Mouse (Mus musculus) midbrain, postnatal 0 days (tissue): ENCODE results near the gene Xbp1. TPM values are rescaled to one million over a fixed set of nuclear protein-coding genes. Genes with fewer than 3 reads are reported as not detected.
A peak's percentile ranks its signal among the peaks of the same experiment; 100 is the strongest.
"Not testable (repeated sequence)": the region's sequence is repeated elsewhere in the genome, so short reads cannot be mapped to it uniquely, and the experiment has no call there.

Source experiments
- ATAC-seq: fragments of 200-750 bp; cut with Nextera tagmentation; 2 replicates; pipeline ENCODE4 v1.8.0; 2017; ENCODE audit warnings: moderate number of reproducible peaks, mild to moderate bottlenecking, moderate TSS enrichment, moderate library complexity; ENCODE audit not compliant: low FRiP score
- DNase-seq: peaks from one replicate; pipeline ENCODE4 v3.0.0-alpha.2; 2015; ENCODE audit warnings: low spot score
- H3K27ac ChIP-seq: fragments of 300-500 bp; sonication (generic); 2 replicates; pipeline ENCODE4 v1.5.1; 2014; ENCODE audit warnings: low read depth, mild to moderate bottlenecking, low read length, mixed read lengths
- H3K27me3 ChIP-seq: fragments of 300-500 bp; sonication (generic); 2 replicates; pipeline ENCODE4 v1.6.1; 2014; ENCODE audit warnings: low read length, control low read depth, mixed read lengths; ENCODE audit not compliant: insufficient read depth
- H3K36me3 ChIP-seq: fragments of 300-500 bp; sonication (generic); 2 replicates; pipeline ENCODE4 v1.6.1; 2014; ENCODE audit warnings: low read length, control low read depth, mixed read lengths; ENCODE audit not compliant: insufficient read depth
- H3K4me1 ChIP-seq: fragments of 300-500 bp; sonication (generic); 2 replicates; pipeline ENCODE4 v1.6.1; 2014; ENCODE audit warnings: mild to moderate bottlenecking, control low read depth, antibody characterized with exemption, low read length, mixed read lengths; ENCODE audit not compliant: insufficient read depth
- H3K4me2 ChIP-seq: fragments of 300-500 bp; sonication (generic); 2 replicates; pipeline ENCODE4 v1.6.1; 2014; ENCODE audit warnings: low read depth, mild to moderate bottlenecking, low read length, mixed read lengths; ENCODE audit not compliant: poor library complexity, severe bottlenecking
- H3K4me3 ChIP-seq: fragments of 300-500 bp; sonication (generic); 2 replicates; pipeline ENCODE4 v1.5.1; 2014; ENCODE audit warnings: low read depth, mild to moderate bottlenecking, low read length, moderate library complexity
- H3K9ac ChIP-seq: fragments of 300-500 bp; sonication (generic); replicated peaks from 2 replicates; pipeline ENCODE4 v1.6.1; 2014; ENCODE audit warnings: mild to moderate bottlenecking, low read length, moderate library complexity, mixed read lengths; ENCODE audit not compliant: poor library complexity, severe bottlenecking
- H3K9me3 ChIP-seq: fragments of 300-500 bp; sonication (generic); 2 replicates; pipeline ENCODE4 v1.6.1; 2016; ENCODE audit warnings: low read length, control low read depth
- CTCF ChIP-seq: IDR thresholded peaks from 2 replicates; pipeline ENCODE4 v1.5.1; 2016; ENCODE audit warnings: antibody characterized with exemption, mild to moderate bottlenecking
- WGBS: fragments of 180-500 bp; shearing (Covaris S2); extraction: QIAGEN DNeasy Blood & Tissue Kit; methylation state at CpG from one replicate; pipeline ENCODE4 v1.1.7; 2014; 5-methylcytosine and 5-hydroxymethylcytosine counted together
- polyA plus RNA-seq: library from polyadenylated mRNA; unstranded; fragments of >200 nt; fragmentation: Nextera tagmentation; extraction: Ambion mirVana; gene quantifications from 2 replicates; pipeline ENCODE4 v1.2.1, GENCODE M21; 2015
- total RNA-seq: library from RNA; depleted of rRNA; stranded (reverse); fragments of >200 nt; gene quantifications from 2 replicates; pipeline ENCODE4 v1.2.3, GENCODE M21; 2014; rRNA removed

The Xbp1 gene
- 120 and 124 TPM in 2 replicates for total RNA-seq
- 89.5 and 97.4 TPM in 2 replicates for polyA plus RNA-seq

DNA sequence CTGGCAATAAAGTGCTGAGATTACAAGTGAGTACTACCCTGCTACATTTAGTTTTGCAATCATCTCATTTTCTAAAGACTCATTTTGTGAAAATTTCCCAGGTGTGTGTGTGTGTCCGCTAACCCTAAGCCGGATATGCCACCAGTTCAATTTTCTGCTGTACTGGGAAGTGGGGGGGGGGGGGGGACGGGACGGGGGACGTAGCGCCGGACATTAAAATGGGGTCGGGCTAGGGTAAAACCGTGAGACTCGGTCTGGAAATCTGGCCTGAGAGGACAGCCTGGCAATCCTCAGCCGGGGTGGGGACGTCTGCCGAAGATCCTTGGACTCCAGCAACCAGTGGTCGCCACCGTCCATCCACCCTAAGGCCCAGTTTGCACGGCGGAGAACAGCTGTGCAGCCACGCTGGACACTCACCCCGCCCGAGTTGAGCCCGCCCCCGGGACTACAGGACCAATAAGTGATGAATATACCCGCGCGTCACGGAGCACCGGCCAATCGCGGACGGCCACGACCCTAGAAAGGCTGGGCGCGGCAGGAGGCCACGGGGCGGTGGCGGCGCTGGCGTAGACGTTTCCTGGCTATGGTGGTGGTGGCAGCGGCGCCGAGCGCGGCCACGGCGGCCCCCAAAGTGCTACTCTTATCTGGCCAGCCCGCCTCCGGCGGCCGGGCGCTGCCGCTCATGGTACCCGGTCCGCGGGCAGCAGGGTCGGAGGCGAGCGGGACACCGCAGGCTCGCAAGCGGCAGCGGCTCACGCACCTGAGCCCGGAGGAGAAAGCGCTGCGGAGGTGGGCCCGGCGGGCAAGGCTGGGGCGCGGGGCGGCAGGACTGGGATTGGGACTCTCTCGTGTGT, at the start of gene Xbp1:
Xbp1 (plus strand) TSS at position 248 of the 854 bp plus-strand sequence.
- ATAC-seq (peak; percentile 97), DNase-seq (peak; percentile 96)
- H3K9me3 ChIP-seq, result no peaks in the 10 kb centered on the region
- peak within 1 kb of the TSS; percentile 95 for H3K4me3 ChIP-seq
- WGBS, result under 1% methylated on average over 66 of the region's 72 CpGs
- H3K27ac ChIP-seq, result peak within 1 kb of the TSS; percentile 95
- peak within 1 kb of the TSS; percentile 66 for H3K4me2 ChIP-seq
- peak within 1 kb of the TSS; percentile 100 for H3K9ac ChIP-seq
- H3K36me3 ChIP-seq, result peaks cover 27% of the 10 kb centered on the region
- no peak; the same call in 1 of the 2 replicates for TF ChIP-seq CTCF
- no peaks in the 10 kb centered on the region for H3K27me3 ChIP-seq
- H3K4me1 ChIP-seq, result peaks cover 7% of the 10 kb centered on the region; the same call in 1 of the 2 replicates

- 11% methylated on average over 5 of the region's 5 CpGs for WGBS
- Histone ChIP-seq H3K9me3 (no peaks in the 10 kb centered on the region), H3K4me3 (no peak overlapping the region), H3K36me3 (no peaks in the 10 kb centered on the region), H3K4me1 (no peaks in the 10 kb centered on the region), H3K27me3 (no peaks in the 10 kb centered on the region), H3K9ac (no peak overlapping the region), H3K27ac (no peak overlapping the region), H3K4me2 (no peak overlapping the region)
- TF ChIP-seq CTCF, result peak; percentile 90
- DNase-seq (peak; percentile 82), ATAC-seq (no peak)
Measured at GRCm38 (mm10) chr11:5474130-5474529, 46.3 kb upstream of the Xbp1 start.

DNA sequence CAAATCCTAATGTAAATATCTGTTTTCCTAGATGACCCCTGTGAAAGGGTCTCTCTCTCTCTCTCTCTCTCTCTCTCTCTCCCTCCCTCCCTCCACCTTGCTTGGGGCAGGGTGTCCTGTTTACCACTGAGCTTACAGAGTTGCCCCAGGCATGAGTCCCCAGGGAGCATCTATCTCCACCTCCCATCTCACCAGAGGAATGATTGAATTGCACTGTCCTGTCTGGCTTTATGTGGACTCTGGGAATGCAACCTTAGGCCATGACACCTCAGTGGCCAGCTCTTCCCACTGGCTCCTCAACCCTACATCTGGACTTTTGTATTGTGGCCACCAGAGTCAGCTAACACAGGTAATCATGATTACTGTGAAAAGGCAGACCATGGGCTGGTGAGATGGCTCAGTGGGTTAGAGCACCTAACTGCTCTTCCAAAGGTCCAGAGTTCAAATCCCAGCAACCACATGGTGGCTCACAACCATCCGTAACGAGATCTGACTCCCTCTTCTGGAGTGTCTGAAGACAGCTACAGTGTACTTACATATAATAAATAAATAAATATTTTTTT, 44.8 kb upstream of the Xbp1 start:
- ATAC-seq, H3K36me3 ChIP-seq, H3K27me3 ChIP-seq, H3K9ac ChIP-seq, H3K9me3 ChIP-seq, H3K4me2 ChIP-seq, H3K4me3 ChIP-seq, H3K4me1 ChIP-seq, H3K27ac ChIP-seq, DNase-seq: not testable (repeated sequence)
- WGBS, result no CpG with 5 or more reads among the region's 2 CpGs

- DNase-seq, result no peak
- H3K27ac ChIP-seq, result no peak overlapping the region
- H3K4me2 ChIP-seq, result no peak overlapping the region
- no peak overlapping the region for H3K4me3 ChIP-seq
- ATAC-seq, result no peak
- no peaks in the 10 kb centered on the region for H3K4me1 ChIP-seq
- no peak overlapping the region for H3K9ac ChIP-seq
- 92% methylated on average over 4 of the region's 4 CpGs for WGBS
- no peaks in the 10 kb centered on the region for H3K9me3 ChIP-seq
- no peaks in the 10 kb centered on the region for H3K36me3 ChIP-seq
- H3K27me3 ChIP-seq, result no peaks in the 10 kb centered on the region
- TF ChIP-seq CTCF, result no peak
Measured at GRCm38 (mm10) chr11:5476806-5477205, 43.7 kb upstream of the Xbp1 start.

GRCm38 (mm10) chr11:5478193-5478592, 42.3 kb upstream of the Xbp1 start:
- no peaks in the 10 kb centered on the region for H3K36me3 ChIP-seq
- no peak overlapping the region for H3K27ac ChIP-seq
- H3K9me3 ChIP-seq, result no peaks in the 10 kb centered on the region
- no peaks in the 10 kb centered on the region for H3K27me3 ChIP-seq
- 86% methylated on average over 7 of the region's 7 CpGs for WGBS
- DNase-seq (no peak), ATAC-seq (no peak)
- H3K4me2 ChIP-seq, result no peak overlapping the region
- H3K4me1 ChIP-seq, result no peaks in the 10 kb centered on the region
- TF ChIP-seq CTCF, result no peak
- H3K4me3 ChIP-seq, result no peak overlapping the region
- no peak overlapping the region for H3K9ac ChIP-seq

DNA sequence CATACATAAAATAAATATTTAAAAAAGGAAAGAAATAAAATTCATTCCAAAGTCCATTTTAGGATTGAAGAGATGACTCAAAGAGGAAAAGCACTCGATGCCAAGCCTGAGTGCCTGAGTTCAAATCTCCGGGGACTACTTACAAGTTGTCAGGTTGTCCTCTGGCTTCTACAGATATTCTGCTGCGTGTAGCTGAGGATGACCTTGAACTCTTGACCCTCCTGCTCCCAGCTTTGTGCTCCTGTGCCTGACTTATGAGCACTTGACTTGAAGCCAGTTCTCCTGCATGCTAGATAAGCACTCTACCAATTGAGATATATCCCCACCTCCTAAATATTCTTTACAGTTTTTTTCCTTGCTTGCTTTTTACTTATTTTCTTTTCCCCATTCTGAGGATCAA, 41.6 kb upstream of the Xbp1 start:
- no peaks in the 10 kb centered on the region for H3K36me3 ChIP-seq
- no peak for ATAC-seq
- H3K4me1 ChIP-seq, result no peaks in the 10 kb centered on the region
- DNase-seq, result no peak
- WGBS, result 91% methylated on average over 3 of the region's 3 CpGs
- H3K9me3 ChIP-seq, result no peaks in the 10 kb centered on the region
- no peak overlapping the region for H3K27ac ChIP-seq
- no peaks in the 10 kb centered on the region for H3K27me3 ChIP-seq
- TF ChIP-seq CTCF, result no peak
- H3K4me2 ChIP-seq, result no peak overlapping the region
- H3K4me3 ChIP-seq, result no peak overlapping the region
- no peak overlapping the region for H3K9ac ChIP-seq
